Mouse (Mus musculus): ENCODE measurements at regions not wholly inside any gene's neighbourhood (a gene's known extent, or its start where the extent isn't known, plus 50 kb on each side); places are given as distances from the start of the nearest gene placed in this dataset.

- TF ChIP-seq CTCF (conservative IDR thresholded peaks at IDR 0.05; ENCODE audit: low read length): no peak
- TF ChIP-seq POU5F1 (IDR thresholded peaks at IDR 0.05; ENCODE audit: borderline replicate concordance, low read length): no peak
- no peak for TF ChIP-seq NANOG (IDR thresholded peaks at IDR 0.05; ENCODE audit: borderline replicate concordance, low read length)
Observed at GRCm38 (mm10) chr8:8801578-8801977, 111.3 kb upstream of the Arglu1 start.
